Mouse (Mus musculus) myocyte (in vitro differentiated cells): Measurements from ENCODE around the gene D11Wsu47e. TPM values are rescaled to one million over a fixed set of nuclear protein-coding genes. Genes with fewer than 3 reads are reported as not detected.
"Not testable (repeated sequence)": the region's sequence is repeated elsewhere in the genome, so short reads cannot be mapped to it uniquely, and the experiment has no call there.

Experiments used
- H3K27me3 ChIP-seq: one replicate; pipeline ENCODE4 v1.6.1; 2011; ENCODE audit not compliant: control insufficient read depth, insufficient read depth, insufficient read length
- H3K36me3 ChIP-seq: one replicate; pipeline ENCODE4 v1.6.1; 2011; ENCODE audit not compliant: control insufficient read depth, insufficient read depth
- H3K4me2 ChIP-seq: one replicate; pipeline ENCODE4 v1.6.1; 2011; ENCODE audit warnings: low read depth, control low read depth
- H3K4me3 ChIP-seq: one replicate; pipeline ENCODE4 v1.5.1; 2011; ENCODE audit warnings: mild to moderate bottlenecking, control low read depth, moderate library complexity
- H3K79me2 ChIP-seq: one replicate; pipeline ENCODE4 v1.6.1; 2011; ENCODE audit not compliant: control insufficient read depth, insufficient read depth
- H3ac ChIP-seq: one replicate; pipeline ENCODE4 v1.6.1; 2011; ENCODE audit not compliant: control insufficient read depth, insufficient read length
- CEBPB ChIP-seq: IDR thresholded peaks from 2 replicates; pipeline ENCODE4 v1.6.1; 2011; ENCODE audit warnings: mild to moderate bottlenecking, moderate library complexity; ENCODE audit not compliant: poor library complexity, insufficient read depth, severe bottlenecking
- E2F4 ChIP-seq: IDR thresholded peaks from one replicate; pipeline ENCODE4 v1.6.1; 2011; ENCODE audit warnings: mild to moderate bottlenecking, control low read depth, moderate library complexity; ENCODE audit not compliant: insufficient read depth
- MAX ChIP-seq: IDR thresholded peaks from one replicate; pipeline ENCODE4 v1.6.1; 2011; ENCODE audit warnings: low read depth, mild to moderate bottlenecking, control low read depth
- MYOD1 ChIP-seq, 3 experiments: IDR thresholded peaks; one replicate each; pipeline ENCODE4 v1.6.1; 2011; ENCODE audit warnings: control low read depth in 2 of 3, low read depth in 2 of 3, mild to moderate bottlenecking in 2 of 3, moderate library complexity in 1 of 3; ENCODE audit not compliant: insufficient read length in 2 of 3, control insufficient read depth in 1 of 3
- MYOG ChIP-seq, 3 experiments: IDR thresholded peaks; one replicate each; pipeline ENCODE4 v1.6.1; 2011; ENCODE audit warnings: control low read depth in 2 of 3, low read depth in 2 of 3, mild to moderate bottlenecking in 2 of 3; ENCODE audit not compliant: insufficient read length in 2 of 3, control insufficient read depth in 1 of 3, insufficient read depth in 1 of 3
- POLR2A ChIP-seq: IDR thresholded peaks from one replicate; pipeline ENCODE4 v1.6.1; 2011; ENCODE audit warnings: low read depth, mild to moderate bottlenecking, control low read depth, moderate library complexity; ENCODE audit not compliant: insufficient read length
- POLR2AphosphoS2 ChIP-seq: IDR thresholded peaks from one replicate; pipeline ENCODE4 v1.6.1; 2011; ENCODE audit warnings: low read depth, control low read depth; ENCODE audit not compliant: insufficient read length
- REST ChIP-seq: IDR thresholded peaks from one replicate; pipeline ENCODE4 v1.6.1; 2011; ENCODE audit warnings: mild to moderate bottlenecking, control low read depth, moderate library complexity; ENCODE audit not compliant: insufficient read depth, insufficient read length
- SRF ChIP-seq: IDR thresholded peaks from one replicate; pipeline ENCODE4 v1.6.1; 2011; ENCODE audit warnings: low read depth; ENCODE audit not compliant: control insufficient read depth, insufficient read length
- TCF12 ChIP-seq: IDR thresholded peaks from one replicate; pipeline ENCODE4 v1.6.1; 2011; ENCODE audit warnings: mild to moderate bottlenecking, control low read depth; ENCODE audit not compliant: poor library complexity, insufficient read depth, severe bottlenecking
- TCF3 ChIP-seq: IDR thresholded peaks from one replicate; pipeline ENCODE4 v1.6.1; 2011; ENCODE audit warnings: low read depth, control low read depth; ENCODE audit not compliant: insufficient read length
- USF1 ChIP-seq: IDR thresholded peaks from one replicate; pipeline ENCODE4 v1.6.1; 2011; ENCODE audit warnings: low read depth, mild to moderate bottlenecking, control low read depth, moderate library complexity
- polyA plus RNA-seq: library from polyadenylated mRNA; unstranded; fragments of >200 nt; fragmentation: generic; extraction: Trizol; gene quantifications from one replicate; pipeline ENCODE4 v1.2.1, GENCODE M21; 2012; ENCODE audit warnings: missing spikeins

D11Wsu47e gene
- polyA plus RNA-seq, 1 experiment, result 10.6 TPM

DNA sequence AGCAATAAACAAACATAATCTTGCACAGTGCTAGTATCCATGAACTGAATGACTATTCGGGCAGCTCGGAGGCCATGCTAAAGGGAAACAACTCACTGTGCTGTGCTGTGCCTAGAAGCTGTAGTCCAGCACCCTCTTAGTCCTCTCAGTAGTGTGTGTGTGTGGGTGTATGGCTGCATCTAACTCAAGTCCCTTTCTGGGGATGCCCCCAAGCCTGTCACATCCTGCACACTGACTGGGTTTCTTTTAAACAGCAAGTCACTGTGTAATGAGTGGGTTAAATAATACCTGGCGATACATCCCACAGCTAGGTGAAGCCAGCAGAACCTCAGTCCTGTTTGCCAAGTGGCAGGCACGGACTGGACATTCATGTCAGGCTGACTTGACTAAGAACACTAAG lies 25.4 kb upstream of the D11Wsu47e start:
- no peak for TF ChIP-seq SRF
- TF ChIP-seq MYOD1 (IDR thresholded peaks at IDR 0.05; ENCODE audit: control insufficient read depth in 1 of 3, insufficient read length in 2 of 3, low read depth in 2 of 3), result no peak
- TF ChIP-seq USF1, result no peak
- no peak for TF ChIP-seq REST
- no peak for TF ChIP-seq TCF12
- no peak for TF ChIP-seq POLR2AphosphoS2
- TF ChIP-seq CEBPB, result no peak
- no peak for TF ChIP-seq POLR2A
- TF ChIP-seq MYOG (IDR thresholded peaks at IDR 0.05; ENCODE audit: control insufficient read depth in 1 of 3, insufficient read depth in 1 of 3, insufficient read length in 2 of 3, low read depth in 2 of 3), result no peak
- no peak for TF ChIP-seq E2F4
- Histone ChIP-seq H3K36me3 (peaks cover 10% of the 10 kb centered on the region), H3K27me3 (no peaks in the 10 kb centered on the region), H3K79me2 (peaks cover 3% of the 10 kb centered on the region), H3K4me3 (no peak overlapping the region), H3ac (no peak overlapping the region), H3K4me2 (no peak overlapping the region)

GRCm38 (mm10) chr11:113660213-113660612 lies 24.0 kb upstream of the D11Wsu47e start:
- not testable (repeated sequence) for H3K79me2 ChIP-seq, H3ac ChIP-seq, H3K4me2 ChIP-seq, H3K36me3 ChIP-seq, H3K4me3 ChIP-seq, H3K27me3 ChIP-seq

GRCm38 (mm10) chr11:113660940-113661339 lies 23.3 kb upstream of the D11Wsu47e start:
- no peak overlapping the region for H3K4me2 ChIP-seq
- no peak overlapping the region for H3K4me3 ChIP-seq
- TF ChIP-seq USF1, result no peak
- no peak for TF ChIP-seq SRF
- TF ChIP-seq TCF3, result no peak
- TF ChIP-seq REST, result no peak
- no peak for TF ChIP-seq POLR2AphosphoS2
- no peak for TF ChIP-seq CEBPB
- TF ChIP-seq POLR2A, result no peak
- no peak for TF ChIP-seq TCF12
- no peak for TF ChIP-seq MYOD1 (IDR thresholded peaks at IDR 0.05; ENCODE audit: control insufficient read depth in 1 of 3, insufficient read length in 2 of 3, low read depth in 2 of 3)
- no peak for TF ChIP-seq MAX
- TF ChIP-seq E2F4, result no peak
- no peak for TF ChIP-seq MYOG (IDR thresholded peaks at IDR 0.05; ENCODE audit: control insufficient read depth in 1 of 3, insufficient read depth in 1 of 3, insufficient read length in 2 of 3, low read depth in 2 of 3)
- no peak overlapping the region for H3ac ChIP-seq
- H3K27me3 ChIP-seq, result no peaks in the 10 kb centered on the region
- H3K79me2 ChIP-seq, result peaks cover 12% of the 10 kb centered on the region
- peaks cover under 1% of the 10 kb centered on the region for H3K36me3 ChIP-seq

DNA sequence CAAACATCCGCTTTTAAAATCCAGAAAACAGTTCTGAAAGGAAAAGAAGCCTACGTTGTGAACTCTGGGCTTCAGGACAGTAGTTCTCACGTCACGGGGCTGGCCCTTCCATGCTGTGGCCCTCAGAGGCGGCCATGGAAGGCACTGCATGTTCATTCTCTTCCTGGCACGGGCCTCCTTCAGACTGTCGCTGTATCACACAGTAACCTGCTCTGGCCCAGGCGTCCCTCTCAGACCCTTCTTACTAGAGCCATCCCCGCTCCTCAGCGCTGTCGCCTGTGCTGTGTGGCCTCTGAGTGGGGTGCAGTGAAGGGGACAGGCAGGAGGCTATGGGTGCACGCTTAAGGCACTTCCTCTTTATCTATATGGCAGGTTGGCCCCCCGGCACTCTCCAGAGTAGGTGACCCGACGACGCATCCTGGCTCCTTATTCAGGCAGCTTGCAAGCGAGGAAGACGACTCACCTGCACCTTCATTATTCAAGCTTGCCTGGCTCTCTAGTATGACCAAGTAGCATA lies 22.3 kb upstream of the D11Wsu47e start:
- Histone ChIP-seq H3K27me3 (no peaks in the 10 kb centered on the region), H3K4me2 (no peak overlapping the region), H3ac (no peak overlapping the region), H3K4me3 (no peak overlapping the region), H3K36me3 (no peaks in the 10 kb centered on the region), H3K79me2 (peaks cover 14% of the 10 kb centered on the region)
- no peak for TF ChIP-seq POLR2AphosphoS2
- no peak for TF ChIP-seq E2F4
- no peak for TF ChIP-seq REST
- TF ChIP-seq POLR2A, result no peak
- no peak for TF ChIP-seq MAX
- TF ChIP-seq CEBPB, result no peak
- no peak for TF ChIP-seq MYOG (IDR thresholded peaks at IDR 0.05; ENCODE audit: control insufficient read depth in 1 of 3, insufficient read depth in 1 of 3, insufficient read length in 2 of 3, low read depth in 2 of 3)

- Histone ChIP-seq H3K4me2 (no peak overlapping the region), H3K27me3 (no peaks in the 10 kb centered on the region), H3K79me2 (peaks cover 36% of the 10 kb centered on the region), H3K36me3 (no peaks in the 10 kb centered on the region), H3ac (no peak overlapping the region), H3K4me3 (no peak overlapping the region)
- no peak for TF ChIP-seq MYOG (IDR thresholded peaks at IDR 0.05; ENCODE audit: control insufficient read depth in 1 of 3, insufficient read depth in 1 of 3, insufficient read length in 2 of 3, low read depth in 2 of 3)
- TF ChIP-seq TCF12, result no peak
- no peak for TF ChIP-seq POLR2AphosphoS2
- no peak for TF ChIP-seq MYOD1 (IDR thresholded peaks at IDR 0.05; ENCODE audit: control insufficient read depth in 1 of 3, insufficient read length in 2 of 3, low read depth in 2 of 3)
- TF ChIP-seq POLR2A, result no peak
- TF ChIP-seq SRF, result no peak
- no peak for TF ChIP-seq MAX
- TF ChIP-seq REST, result no peak
- no peak for TF ChIP-seq E2F4
- no peak for TF ChIP-seq TCF3
- no peak for TF ChIP-seq USF1
- no peak for TF ChIP-seq CEBPB
These were observed 19.9 kb upstream of the D11Wsu47e start for GRCm38 (mm10) chr11:113664279-113664678.
